Mouse (Mus musculus) B cell, adult (primary cell): ENCODE results near the gene Gjb4. TPM values are rescaled to one million over a fixed set of nuclear protein-coding genes. Genes with fewer than 3 reads are reported as not detected.

Experiments used
- total RNA-seq: library from RNA; stranded (reverse); gene quantifications from 4 replicates; pipeline ENCODE4 v1.2.4, GENCODE M21; 2023; ENCODE audit not compliant: inconsistent age

Gene Gjb4
- total RNA-seq = not detected in 4 replicates

GRCm38 (mm10) chr4:127353951-127354438, at the start of gene Gjb4:
Gene Gjb4 (minus strand): TSS chr4:127354081.

GRCm38 (mm10) chr4:127358018-127358417, 4.1 kb upstream of the Gjb4 start, which contains the start of gene Gjb5:
Gene Gjb5 (minus strand): TSS chr4:127358181.

GRCm38 (mm10) chr4:127330181-127331100, 23.4 kb downstream of the Gjb4 start, which contains the start of gene Gjb3:
Gene Gjb3 (minus strand): TSS chr4:127330844.

GRCm38 (mm10) chr4:127313861-127314260, 40.0 kb downstream of the Gjb4 start, which contains the start of gene Gja4:
Gene Gja4 (minus strand): TSS chr4:127314039.

Other genes starting within 250 kb of the Gjb4 start
- gene Tmem35b, start 230.4 kb downstream of the Gjb4 start, total RNA-seq = 9.3 to 10.7 TPM (median 10.5 TPM) in 4 replicates
- 0.42 to 1.4 TPM (median 0.55 TPM) in 4 replicates for gene Dlgap3, start 184.9 kb downstream of the Gjb4 start, total RNA-seq
- gene Smim12, start 110.3 kb downstream of the Gjb4 start, total RNA-seq = 20.7 to 22.1 TPM (median 21.6 TPM) in 4 replicates
- gene Gja4, start 40.0 kb downstream of the Gjb4 start, total RNA-seq = not detected in 4 replicates
- gene Gjb3, start 23.2 kb downstream of the Gjb4 start, total RNA-seq = not detected in 4 replicates
- not detected in 4 replicates for gene Gjb5, start 4.1 kb upstream of the Gjb4 start, total RNA-seq